Mouse (Mus musculus): ENCODE measurements at regions not wholly inside any gene's neighbourhood (a gene's known extent, or its start where the extent isn't known, plus 50 kb on each side); places are given as distances from the start of the nearest gene placed in this dataset.

DNA sequence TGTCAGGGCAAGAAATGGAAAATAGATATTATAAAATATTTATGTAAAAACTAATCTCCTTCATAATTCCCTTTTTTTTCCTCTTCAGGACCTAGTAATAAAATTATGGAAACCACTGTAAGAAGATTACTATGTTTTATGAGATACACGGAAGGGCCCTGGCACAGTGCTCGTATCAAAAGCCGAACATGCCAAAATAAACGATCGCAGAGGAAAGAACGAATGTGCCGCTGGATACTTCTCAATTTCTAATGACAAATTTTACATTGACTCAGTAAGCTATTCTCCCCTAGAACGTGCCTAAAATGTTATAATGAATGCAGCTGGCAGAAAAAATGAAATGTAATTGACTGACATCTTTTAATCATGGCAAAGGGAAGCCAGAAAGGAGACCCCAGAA, 257.4 kb upstream of the Daam1 start:
- no peak for ATAC-seq (ENCODE audit: insufficient number of reproducible peaks, insufficient read depth, low FRiP score, low TSS enrichment, low read depth)
- no peaks in the 10 kb centered on the region for H3K9me3 ChIP-seq
- WGBS = 82% methylated on average over 8 of the region's 8 CpGs
- peaks cover 26% of the 10 kb centered on the region for H3K4me1 ChIP-seq (replicated peaks)
- no peak overlapping the region for H3K27ac ChIP-seq
- no peak overlapping the region for H3K4me2 ChIP-seq
- no peak overlapping the region for H3K9ac ChIP-seq (replicated peaks)
- no peaks in the 10 kb centered on the region for H3K36me3 ChIP-seq
- H3K27me3 ChIP-seq = no peaks in the 10 kb centered on the region
- H3K4me3 ChIP-seq (replicated peaks) = no peak overlapping the region

- Histone ChIP-seq H3K27me3 (no peaks in the 10 kb centered on the region), H3K36me3 (no peaks in the 10 kb centered on the region), H3K9me3 (no peaks in the 10 kb centered on the region), H3K9ac (replicated peaks) (no peak overlapping the region), H3K4me3 (replicated peaks) (no peak overlapping the region), H3K4me1 (replicated peaks) (peaks cover 30% of the 10 kb centered on the region), H3K4me2 (no peak overlapping the region), H3K27ac (no peak overlapping the region)
- WGBS = 86% methylated on average over 10 of the region's 10 CpGs
- ATAC-seq (ENCODE audit: insufficient number of reproducible peaks, insufficient read depth, low FRiP score, low TSS enrichment, low read depth) = no peak
Measured at GRCm38 (mm10) chr12:71574685-71575084, 256.2 kb upstream of the Daam1 start.

- Histone ChIP-seq H3K9ac (replicated peaks) (0 out of 2 replicates have a peak overlapping the region, but pooled peaks have one; percentile 31), H3K27me3 (no peaks in the 10 kb centered on the region), H3K4me1 (replicated peaks) (peaks cover 24% of the 10 kb centered on the region), H3K27ac (no peak overlapping the region), H3K4me2 (peak overlapping the region; percentile 60), H3K4me3 (replicated peaks) (peak overlapping the region; percentile 31), H3K9me3 (no peaks in the 10 kb centered on the region), H3K36me3 (no peaks in the 10 kb centered on the region)
- 1% methylated on average over 9 of the region's 9 CpGs for WGBS
- ATAC-seq (ENCODE audit: insufficient number of reproducible peaks, insufficient read depth, low FRiP score, low TSS enrichment, low read depth) = peak; percentile 47; the same call in 1 of the 2 replicates
Measured at GRCm38 (mm10) chr12:71577349-71577748, 253.5 kb upstream of the Daam1 start.

DNA sequence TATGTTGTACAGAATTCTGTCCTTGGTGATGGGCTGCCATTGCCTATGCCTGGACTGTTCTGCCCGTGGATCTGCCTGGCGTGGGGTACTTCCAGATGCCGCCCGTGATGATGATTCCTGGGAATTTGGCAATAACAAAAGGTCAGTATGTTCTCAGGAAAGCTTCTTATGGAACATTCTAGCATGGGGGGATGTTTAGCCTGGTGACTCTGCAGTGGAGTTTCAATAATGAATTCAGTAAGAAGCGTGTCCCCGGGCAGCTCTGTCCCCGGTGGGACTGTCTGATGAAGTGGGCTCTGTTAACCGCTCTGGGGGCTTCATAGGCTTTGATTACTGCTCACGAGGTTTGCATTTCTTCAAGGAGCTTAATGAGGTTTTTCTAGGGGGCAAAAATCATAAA, 252.9 kb upstream of the Daam1 start:
- Histone ChIP-seq H3K27me3 (no peaks in the 10 kb centered on the region), H3K9me3 (no peaks in the 10 kb centered on the region), H3K4me1 (replicated peaks) (peaks cover 20% of the 10 kb centered on the region), H3K36me3 (no peaks in the 10 kb centered on the region), H3K4me2 (no peak overlapping the region), H3K9ac (replicated peaks) (no peak overlapping the region), H3K4me3 (replicated peaks) (no peak overlapping the region), H3K27ac (no peak overlapping the region)
- ATAC-seq (ENCODE audit: insufficient number of reproducible peaks, insufficient read depth, low FRiP score, low TSS enrichment, low read depth) = no peak
- WGBS = 76% methylated on average over 9 of the region's 9 CpGs

DNA sequence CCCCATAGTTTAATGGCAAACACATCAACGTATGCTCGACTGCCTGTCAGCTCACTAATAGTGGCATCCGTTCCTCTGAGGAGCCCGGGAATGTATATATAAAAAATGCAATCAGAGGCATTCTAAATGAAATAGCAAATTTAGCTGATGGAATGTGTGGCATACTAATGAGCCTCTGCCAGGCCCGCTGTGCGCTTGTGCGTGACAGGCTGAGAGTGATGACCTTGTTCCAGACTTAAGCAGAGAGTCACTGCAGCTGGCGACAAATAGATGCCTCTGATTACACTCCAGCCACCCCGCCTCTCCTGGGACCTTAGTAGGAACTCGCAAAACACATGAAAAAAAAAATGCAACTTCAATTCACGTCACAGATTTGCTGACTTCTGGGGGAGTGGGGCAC, 252.0 kb upstream of the Daam1 start:
- H3K9me3 ChIP-seq = no peaks in the 10 kb centered on the region
- H3K4me3 ChIP-seq (replicated peaks) = no peak overlapping the region
- ATAC-seq (ENCODE audit: insufficient number of reproducible peaks, insufficient read depth, low FRiP score, low TSS enrichment, low read depth) = no peak
- H3K4me1 ChIP-seq (replicated peaks) = peaks cover 18% of the 10 kb centered on the region
- H3K9ac ChIP-seq (replicated peaks) = no peak overlapping the region
- H3K4me2 ChIP-seq = no peak overlapping the region
- no peaks in the 10 kb centered on the region for H3K27me3 ChIP-seq
- WGBS = 43% methylated on average over 11 of the region's 11 CpGs
- no peaks in the 10 kb centered on the region for H3K36me3 ChIP-seq
- no peak overlapping the region for H3K27ac ChIP-seq

DNA sequence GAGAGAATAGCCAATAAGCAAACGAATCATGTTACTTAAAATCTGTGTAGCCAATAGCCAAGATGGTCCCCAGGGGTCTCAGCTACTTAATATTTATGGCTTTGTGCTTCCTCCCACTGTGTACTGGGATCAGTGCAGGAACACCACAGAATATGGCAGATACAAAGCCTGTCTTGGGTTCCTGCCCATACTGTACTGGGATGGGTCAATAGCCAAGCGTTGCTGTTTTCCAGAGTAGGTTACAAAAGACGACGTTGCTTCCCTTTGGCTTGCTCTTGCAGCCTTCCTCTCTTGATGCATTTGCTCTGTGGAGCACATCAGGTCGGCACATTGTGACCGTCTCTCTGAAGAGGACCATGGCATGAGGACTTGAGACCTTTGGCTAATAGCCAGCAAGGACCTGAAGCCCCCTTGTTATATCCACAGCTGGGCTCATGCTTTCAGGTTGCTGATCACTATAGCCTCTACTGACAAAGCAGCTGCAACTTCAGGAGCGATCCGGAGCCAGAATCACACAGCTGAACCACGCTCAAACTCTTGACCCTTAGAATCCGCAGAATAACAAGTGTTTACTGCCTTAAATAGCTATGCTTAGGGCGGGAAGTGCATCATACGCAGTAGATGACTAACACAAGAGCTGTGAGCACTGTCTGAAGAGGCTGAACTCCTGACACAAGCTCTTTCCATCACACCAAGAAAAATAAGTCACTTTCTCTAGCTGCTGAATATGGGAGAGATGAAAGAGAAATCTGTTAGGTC, 250.2 kb upstream of the Daam1 start:
- WGBS = 84% methylated on average over 12 of the region's 12 CpGs
- Histone ChIP-seq H3K4me1 (replicated peaks) (peaks cover 18% of the 10 kb centered on the region), H3K9ac (replicated peaks) (no peak overlapping the region), H3K4me3 (replicated peaks) (no peak overlapping the region), H3K4me2 (no peak overlapping the region), H3K27me3 (no peaks in the 10 kb centered on the region), H3K36me3 (no peaks in the 10 kb centered on the region), H3K9me3 (no peaks in the 10 kb centered on the region), H3K27ac (no peak overlapping the region)
- ATAC-seq (ENCODE audit: insufficient number of reproducible peaks, insufficient read depth, low FRiP score, low TSS enrichment, low read depth) = no peak

DNA sequence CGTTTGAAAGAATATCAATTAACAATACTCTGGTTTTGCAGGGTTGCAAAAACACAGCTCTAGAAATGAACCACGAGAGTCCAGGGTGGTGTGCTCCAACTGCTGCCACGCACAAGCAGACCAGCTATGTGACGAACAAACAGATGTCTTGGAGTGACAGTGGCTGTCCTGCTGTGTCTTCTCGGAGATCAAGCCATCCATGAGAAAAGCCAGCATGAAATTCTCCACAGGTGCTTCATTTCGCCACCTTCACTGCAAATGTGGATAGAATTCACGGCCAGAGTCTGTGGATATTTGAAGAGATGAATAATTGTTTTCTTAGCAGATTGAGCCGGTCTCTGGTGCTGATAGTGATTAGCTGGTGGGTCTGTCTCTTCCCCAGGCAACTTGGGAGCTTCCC, 246.3 kb upstream of the Daam1 start:
- Histone ChIP-seq H3K4me2 (no peak overlapping the region), H3K27ac (no peak overlapping the region), H3K4me3 (replicated peaks) (no peak overlapping the region), H3K36me3 (no peaks in the 10 kb centered on the region), H3K27me3 (no peaks in the 10 kb centered on the region), H3K9me3 (no peaks in the 10 kb centered on the region), H3K4me1 (replicated peaks) (no peaks in the 10 kb centered on the region), H3K9ac (replicated peaks) (no peak overlapping the region)
- 79% methylated on average over 8 of the region's 8 CpGs for WGBS
- ATAC-seq (ENCODE audit: insufficient number of reproducible peaks, insufficient read depth, low FRiP score, low TSS enrichment, low read depth) = no peak

- ATAC-seq (ENCODE audit: insufficient number of reproducible peaks, insufficient read depth, low FRiP score, low TSS enrichment, low read depth) = no peak
- Histone ChIP-seq H3K9ac (replicated peaks) (no peak overlapping the region), H3K27me3 (no peaks in the 10 kb centered on the region), H3K4me3 (replicated peaks) (no peak overlapping the region), H3K4me2 (no peak overlapping the region), H3K9me3 (no peaks in the 10 kb centered on the region), H3K4me1 (replicated peaks) (no peaks in the 10 kb centered on the region), H3K36me3 (no peaks in the 10 kb centered on the region), H3K27ac (no peak overlapping the region)
- WGBS = 38% methylated on average over 9 of the region's 9 CpGs
Measured at GRCm38 (mm10) chr12:71598641-71599040, 232.2 kb upstream of the Daam1 start.

DNA sequence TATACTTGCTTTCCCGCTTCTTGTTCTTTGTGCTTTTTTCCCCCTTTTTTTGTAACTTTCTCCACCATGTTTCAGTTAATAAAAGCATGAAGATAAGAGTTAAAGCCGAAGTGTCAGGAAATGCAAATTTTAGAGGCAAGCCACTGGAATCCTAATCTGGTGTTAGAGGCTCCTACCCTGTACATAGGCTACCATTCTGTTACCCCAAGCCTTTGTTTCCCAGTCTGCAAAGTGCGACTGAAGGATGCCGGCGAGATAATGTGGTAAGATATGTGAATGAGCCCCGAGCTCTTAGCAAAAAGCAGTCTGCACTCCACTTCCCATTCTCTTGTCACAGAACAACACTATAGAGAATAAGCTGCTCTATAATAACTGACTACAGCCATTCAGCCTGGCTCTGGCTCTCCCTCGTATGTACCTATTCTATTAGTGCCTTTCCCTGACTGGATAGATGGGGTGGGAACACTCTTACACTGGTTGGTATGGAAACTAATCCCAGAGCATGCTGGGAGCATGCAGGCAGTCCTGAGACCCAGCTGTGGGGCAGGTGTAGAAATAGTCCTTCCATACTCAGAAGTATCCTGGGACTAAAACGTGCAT, 229.7 kb upstream of the Daam1 start:
- Histone ChIP-seq H3K27ac (no peak overlapping the region), H3K9ac (replicated peaks) (no peak overlapping the region), H3K4me1 (replicated peaks) (no peaks in the 10 kb centered on the region), H3K4me2 (no peak overlapping the region), H3K9me3 (no peaks in the 10 kb centered on the region), H3K27me3 (no peaks in the 10 kb centered on the region), H3K4me3 (replicated peaks) (no peak overlapping the region), H3K36me3 (no peaks in the 10 kb centered on the region)
- ATAC-seq (ENCODE audit: insufficient number of reproducible peaks, insufficient read depth, low FRiP score, low TSS enrichment, low read depth) = no peak
- 82% methylated on average over 8 of the region's 8 CpGs for WGBS

GRCm38 (mm10) chr12:71603136-71603535, 227.7 kb upstream of the Daam1 start:
- WGBS = 90% methylated on average over 10 of the region's 10 CpGs
- no peak for ATAC-seq (ENCODE audit: insufficient number of reproducible peaks, insufficient read depth, low FRiP score, low TSS enrichment, low read depth)

DNA sequence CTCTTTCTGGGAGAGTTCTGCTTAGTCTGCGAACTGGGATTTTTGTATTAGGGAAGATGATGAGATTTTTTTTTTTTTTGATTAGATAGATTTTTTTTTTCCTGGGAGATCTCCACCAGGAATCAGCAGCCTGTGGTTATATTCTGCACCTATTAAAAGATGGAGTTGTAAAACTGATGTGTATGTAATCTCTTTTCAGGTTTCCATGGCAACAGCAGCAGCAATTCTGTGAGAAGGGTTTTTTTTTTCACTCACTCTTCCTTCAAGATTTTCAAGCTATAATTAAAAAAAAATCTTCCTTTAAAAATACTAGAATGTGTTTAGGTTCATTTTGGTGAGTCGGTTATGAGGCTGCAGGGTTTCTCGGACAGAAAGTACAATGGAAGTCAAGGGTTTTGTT, 224.5 kb upstream of the Daam1 start:
- 91% methylated on average over 3 of the region's 3 CpGs for WGBS
- H3K4me2 ChIP-seq = no peak overlapping the region
- no peak overlapping the region for H3K27ac ChIP-seq
- H3K4me3 ChIP-seq (replicated peaks) = no peak overlapping the region
- no peaks in the 10 kb centered on the region for H3K27me3 ChIP-seq
- H3K4me1 ChIP-seq (replicated peaks) = no peaks in the 10 kb centered on the region
- ATAC-seq (ENCODE audit: insufficient number of reproducible peaks, insufficient read depth, low FRiP score, low TSS enrichment, low read depth) = no peak
- H3K36me3 ChIP-seq = no peaks in the 10 kb centered on the region
- no peaks in the 10 kb centered on the region for H3K9me3 ChIP-seq
- no peak overlapping the region for H3K9ac ChIP-seq (replicated peaks)

More at GRCm38 (mm10) chr12:71603136-71603535, 227.7 kb upstream of the Daam1 start:
- Histone ChIP-seq H3K4me3 (replicated peaks) (no peak overlapping the region), H3K4me1 (replicated peaks) (no peaks in the 10 kb centered on the region), H3K27me3 (no peaks in the 10 kb centered on the region), H3K27ac (no peak overlapping the region), H3K4me2 (no peak overlapping the region), H3K36me3 (no peaks in the 10 kb centered on the region), H3K9ac (replicated peaks) (no peak overlapping the region), H3K9me3 (no peaks in the 10 kb centered on the region)

DNA sequence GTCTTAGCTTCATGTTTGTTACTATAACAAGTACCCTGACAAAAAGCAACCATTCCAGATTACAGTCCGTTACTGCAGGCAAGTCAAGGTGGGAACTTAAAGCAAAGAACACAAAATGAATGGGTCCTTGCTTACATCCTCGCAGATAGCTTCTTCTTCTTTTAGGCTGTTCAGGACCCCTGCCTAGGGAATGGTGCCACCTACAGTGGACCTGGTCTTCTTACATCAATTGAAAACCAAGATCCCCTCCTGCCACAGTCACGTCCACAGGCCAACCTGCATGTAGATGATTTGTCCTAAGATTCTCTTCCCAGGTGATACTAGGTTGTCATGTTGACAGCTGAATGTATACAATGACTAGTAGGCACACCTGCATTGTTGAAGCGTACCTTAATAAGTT, 222.9 kb upstream of the Daam1 start:
- 88% methylated on average over 4 of the region's 4 CpGs for WGBS
- no peak overlapping the region for H3K9ac ChIP-seq (replicated peaks)
- no peak overlapping the region for H3K4me2 ChIP-seq
- H3K27me3 ChIP-seq = no peaks in the 10 kb centered on the region
- no peak overlapping the region for H3K27ac ChIP-seq
- no peaks in the 10 kb centered on the region for H3K36me3 ChIP-seq
- ATAC-seq (ENCODE audit: insufficient number of reproducible peaks, insufficient read depth, low FRiP score, low TSS enrichment, low read depth) = no peak
- H3K4me1 ChIP-seq (replicated peaks) = peaks cover 6% of the 10 kb centered on the region; the same call in 1 of the 2 replicates
- H3K9me3 ChIP-seq = no peaks in the 10 kb centered on the region
- no peak overlapping the region for H3K4me3 ChIP-seq (replicated peaks)

All from limb, embryonic 12.5 days (tissue).